Mouse (Mus musculus) forebrain, embryonic 10.5 days (tissue): Measurements from ENCODE around the gene Odf3l2. TPM values are rescaled to one million over a fixed set of nuclear protein-coding genes. Genes with fewer than 3 reads are reported as not detected.

ENCODE experiments used
- DNase-seq: peaks from one replicate; pipeline ENCODE4 v3.0.0-alpha.2; 2017; ENCODE audit warnings: low spot score; ENCODE audit errors: extremely low spot score
- H3K27ac ChIP-seq: fragments of 300-500 bp; sonication (generic); 2 replicates; pipeline ENCODE4 v1.5.1; 2016; ENCODE audit warnings: mild to moderate bottlenecking
- H3K27me3 ChIP-seq: fragments of 300-500 bp; sonication (generic); 2 replicates; pipeline ENCODE4 v1.6.1; 2016; ENCODE audit warnings: mild to moderate bottlenecking; ENCODE audit not compliant: poor library complexity, severe bottlenecking
- H3K36me3 ChIP-seq: fragments of 300-500 bp; sonication (generic); replicated peaks from 2 replicates; pipeline ENCODE4 v1.6.1; 2016; ENCODE audit warnings: mild to moderate bottlenecking, moderate library complexity
- H3K4me1 ChIP-seq: fragments of 300-500 bp; sonication (generic); 2 replicates; pipeline ENCODE4 v1.6.1; 2016
- H3K4me3 ChIP-seq: fragments of 300-500 bp; sonication (generic); 2 replicates; pipeline ENCODE4 v1.5.1; 2016; ENCODE audit warnings: mild to moderate bottlenecking, moderate library complexity
- H3K9me3 ChIP-seq: fragments of 300-500 bp; sonication (generic); 2 replicates; pipeline ENCODE4 v1.6.1; 2016; ENCODE audit warnings: mild to moderate bottlenecking, moderate library complexity
- WGBS: fragments of 180-500 bp; shearing (Covaris S2); methylation state at CpG from one replicate; pipeline ENCODE4 v1.1.7; 2016; 5-methylcytosine and 5-hydroxymethylcytosine counted together
- polyA plus RNA-seq: library from polyadenylated mRNA; unstranded; fragments of >200 nt; fragmentation: Nextera tagmentation; extraction: Ambion mirVana; gene quantifications from 2 replicates; pipeline ENCODE4 v1.2.1, GENCODE M21; 2016

Odf3l2 gene
- not detected in 2 replicates for polyA plus RNA-seq

DNA sequence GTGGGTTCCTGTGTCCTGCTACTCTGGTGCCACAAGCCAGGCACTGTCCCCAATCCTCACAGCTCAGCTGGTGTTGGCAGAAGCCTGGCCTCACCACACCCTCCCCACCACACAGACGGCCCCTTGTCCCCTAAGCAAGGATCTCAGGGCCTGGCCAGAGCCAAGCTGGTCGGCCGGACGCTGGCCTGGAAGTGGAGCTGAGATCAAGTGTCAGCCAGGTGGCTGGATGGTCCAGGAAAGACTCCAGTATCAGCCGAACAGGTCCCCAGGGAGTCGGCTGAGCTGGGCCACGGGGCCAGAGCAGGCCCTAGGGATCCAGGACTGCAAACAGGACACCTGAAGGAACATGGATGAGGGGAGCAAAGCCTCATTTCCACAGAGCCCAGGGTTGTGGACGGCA lies at the start of gene Odf3l2:
Gene Odf3l2, minus strand, starts transcription at position 28 of the 400 bp plus-strand sequence.
- 76% methylated on average over 8 of the region's 8 CpGs for WGBS
- Histone ChIP-seq H3K36me3 (no peaks in the 10 kb centered on the region), H3K4me3 (no peak within 1 kb of the TSS), H3K4me1 (no peaks in the 10 kb centered on the region), H3K9me3 (no peaks in the 10 kb centered on the region), H3K27me3 (0 out of 2 replicates have a peak, but pooled peaks cover under 1% of the 10 kb centered on the region), H3K27ac (no peak within 1 kb of the TSS)
- no peak for DNase-seq

DNA sequence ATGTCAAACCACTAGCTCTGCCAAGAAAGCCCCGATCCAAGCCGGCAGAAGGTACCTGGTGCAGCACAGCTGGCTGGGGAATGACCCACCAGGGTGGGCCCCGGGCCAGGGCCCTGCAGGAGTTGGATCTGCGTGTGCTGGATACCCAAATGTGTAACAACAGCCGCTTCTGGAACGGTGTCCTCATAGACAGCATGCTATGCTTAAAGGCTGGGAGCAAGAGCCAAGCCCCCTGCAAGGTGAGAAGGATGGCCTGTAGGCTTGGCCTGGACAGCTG lies 48.8 kb upstream of the Odf3l2 start:
- 89% methylated on average over 6 of the region's 6 CpGs for WGBS
- Histone ChIP-seq H3K4me3 (no peak overlapping the region), H3K4me1 (peaks cover 15% of the 10 kb centered on the region), H3K36me3 (peaks cover 13% of the 10 kb centered on the region), H3K27ac (no peak overlapping the region), H3K27me3 (no peaks in the 10 kb centered on the region), H3K9me3 (peaks cover 7% of the 10 kb centered on the region)
- no peak for DNase-seq

DNA sequence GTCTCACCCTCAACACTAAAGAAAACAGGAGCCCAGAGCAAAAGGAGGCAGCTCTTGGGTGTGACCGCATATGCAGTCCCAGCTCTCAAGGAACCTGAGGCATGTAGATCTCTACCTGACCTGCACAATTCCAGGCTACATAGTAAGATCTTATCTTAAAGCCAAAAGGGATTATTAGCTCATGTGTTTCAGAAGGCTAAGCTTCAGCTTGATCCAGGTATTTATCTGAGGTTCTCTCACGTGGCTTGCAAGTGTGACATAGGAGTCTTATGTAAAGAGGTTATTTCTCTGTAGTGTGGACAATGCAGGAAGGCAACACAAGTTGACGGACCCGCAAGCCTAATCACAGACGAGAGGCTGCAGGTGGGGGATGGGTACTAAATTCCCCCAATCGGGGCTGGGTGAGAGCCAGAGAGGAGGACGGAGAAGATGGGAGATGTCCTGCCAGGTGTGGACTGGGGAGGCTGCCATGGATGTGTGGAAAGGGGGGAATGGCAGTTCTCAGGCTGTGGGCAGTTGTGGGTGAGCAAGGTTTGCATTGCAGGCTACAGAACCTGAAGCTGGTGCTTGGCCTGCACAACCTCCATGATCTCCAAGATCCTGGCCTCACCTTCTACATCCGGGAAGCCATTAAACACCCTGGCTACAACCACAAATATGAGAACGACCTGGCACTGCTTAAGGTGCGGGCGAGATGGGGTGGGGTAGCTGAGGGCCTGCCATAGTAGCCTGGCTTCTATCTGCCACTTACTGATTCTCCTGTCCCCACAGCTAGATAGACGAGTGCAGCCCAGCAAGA lies 48.2 kb upstream of the Odf3l2 start:
- no peak overlapping the region for H3K4me3 ChIP-seq
- H3K27me3 ChIP-seq = no peaks in the 10 kb centered on the region
- H3K36me3 ChIP-seq = peaks cover 18% of the 10 kb centered on the region
- no peak for DNase-seq
- H3K9me3 ChIP-seq = peaks cover 7% of the 10 kb centered on the region
- WGBS = 80% methylated on average over 12 of the region's 12 CpGs
- H3K4me1 ChIP-seq = peaks cover 15% of the 10 kb centered on the region
- no peak overlapping the region; the same call in 1 of the 2 replicates for H3K27ac ChIP-seq

DNA sequence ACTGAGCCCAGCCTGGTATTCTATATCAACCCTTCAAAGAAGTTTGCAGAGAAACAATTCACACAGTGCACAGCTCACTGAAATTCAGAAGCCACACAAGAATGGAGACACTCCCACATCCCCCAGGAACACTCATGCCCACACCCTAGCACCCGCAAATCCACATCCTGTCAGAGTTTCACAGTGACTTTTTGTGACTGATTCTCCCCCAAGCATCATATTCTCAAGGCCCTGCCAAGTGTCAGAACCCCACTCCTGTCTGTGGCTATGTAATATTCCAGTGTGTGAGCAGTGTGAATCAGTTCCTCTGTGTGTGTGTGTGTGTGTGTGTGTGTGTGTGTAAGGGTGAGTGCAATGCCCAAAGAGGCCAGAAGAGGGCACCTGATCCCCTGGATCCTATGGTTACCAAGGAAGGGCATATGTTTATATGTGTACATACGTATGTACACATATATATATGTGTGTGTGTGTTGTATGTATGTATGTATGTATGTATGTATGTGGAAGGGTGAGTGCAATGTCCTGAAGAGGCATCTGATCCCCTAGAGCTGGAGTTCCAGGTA lies 46.5 kb upstream of the Odf3l2 start:
- no peak overlapping the region for H3K27ac ChIP-seq
- peaks cover 15% of the 10 kb centered on the region for H3K4me1 ChIP-seq
- DNase-seq = no peak
- H3K27me3 ChIP-seq = no peaks in the 10 kb centered on the region
- peaks cover 7% of the 10 kb centered on the region for H3K9me3 ChIP-seq
- no peak overlapping the region for H3K4me3 ChIP-seq
- peaks cover 35% of the 10 kb centered on the region for H3K36me3 ChIP-seq
- WGBS = 98% methylated on average over 2 of the region's 2 CpGs

DNA sequence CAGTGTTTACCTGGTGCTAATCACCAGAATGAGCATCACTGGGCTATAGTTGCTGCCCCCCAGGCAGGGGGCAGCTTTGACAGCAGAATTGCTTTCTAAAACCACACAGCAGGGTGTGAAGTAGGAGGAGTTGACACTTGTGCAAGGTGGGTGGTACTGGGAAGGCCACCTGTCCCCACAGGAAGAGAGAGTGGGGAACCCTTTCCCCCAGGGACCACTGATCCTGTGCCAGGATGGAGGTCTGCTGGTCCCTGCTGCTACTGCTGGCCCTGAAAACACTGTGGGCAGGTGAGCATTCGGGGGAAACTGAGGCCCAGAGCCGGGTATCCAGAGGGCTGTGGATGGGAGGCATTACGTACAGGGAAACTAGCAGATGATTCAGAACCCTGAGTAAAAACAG lies 43.6 kb upstream of the Odf3l2 start:
- Histone ChIP-seq H3K27me3 (no peaks in the 10 kb centered on the region), H3K4me3 (no peak overlapping the region), H3K36me3 (peaks cover 64% of the 10 kb centered on the region), H3K9me3 (peaks cover 7% of the 10 kb centered on the region), H3K4me1 (peaks cover 4% of the 10 kb centered on the region), H3K27ac (no peak overlapping the region)
- no peak for DNase-seq
- WGBS = 93% methylated on average over 3 of the region's 3 CpGs

DNA sequence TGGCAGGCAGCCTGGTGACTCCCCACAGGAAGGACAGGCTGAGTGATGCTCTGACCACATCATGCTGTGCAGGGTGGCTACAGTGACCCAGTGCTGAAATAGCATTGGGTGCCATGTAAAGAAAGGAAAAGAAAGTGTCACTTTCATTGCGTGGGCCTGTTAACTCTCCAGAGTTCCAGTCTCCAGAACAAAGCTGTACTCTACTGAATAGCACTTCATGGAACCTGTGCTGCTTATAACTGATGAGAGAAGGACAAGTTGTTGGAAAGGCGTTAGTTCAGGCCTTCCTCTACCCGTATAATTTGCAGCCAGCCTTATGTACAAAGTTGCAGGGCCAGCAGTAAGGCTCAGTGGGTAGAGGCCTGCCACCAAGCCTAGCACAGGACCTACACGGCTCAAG lies 43.2 kb upstream of the Odf3l2 start, which contains the start of gene Gzmm:
Gene Gzmm, plus strand, starts transcription at position 301 of the 400 bp plus-strand sequence.
- WGBS = 89% methylated on average over 4 of the region's 4 CpGs
- peaks cover 69% of the 10 kb centered on the region for H3K36me3 ChIP-seq
- H3K4me1 ChIP-seq = peaks cover 9% of the 10 kb centered on the region
- no peak within 1 kb of the TSS for H3K4me3 ChIP-seq
- no peaks in the 10 kb centered on the region for H3K27me3 ChIP-seq
- peaks cover 7% of the 10 kb centered on the region for H3K9me3 ChIP-seq
- H3K27ac ChIP-seq = no peak within 1 kb of the TSS
- DNase-seq = no peak

DNA sequence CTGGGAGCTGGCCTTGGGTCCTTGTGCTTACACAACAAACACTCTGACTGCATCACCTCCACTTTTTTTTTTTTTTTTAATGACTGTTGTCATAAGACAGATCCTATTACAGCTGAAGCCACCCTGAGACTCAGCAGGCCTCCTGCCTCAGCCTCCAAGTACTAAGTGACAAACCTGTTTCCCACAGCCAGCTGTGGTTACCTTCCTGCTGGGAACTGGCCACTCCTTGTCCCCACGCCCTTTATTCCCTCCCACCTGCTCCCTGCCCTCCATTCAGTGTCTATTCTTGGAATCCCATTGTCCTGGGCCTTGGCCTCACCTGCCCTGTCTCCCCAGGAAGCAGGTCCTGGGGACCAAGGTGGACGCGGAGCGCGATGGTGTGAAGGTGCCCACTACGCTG lies 42.0 kb upstream of the Odf3l2 start:
- 98% methylated on average over 6 of the region's 6 CpGs for WGBS
- Histone ChIP-seq H3K9me3 (peaks cover 7% of the 10 kb centered on the region), H3K27ac (no peak overlapping the region), H3K27me3 (no peaks in the 10 kb centered on the region), H3K36me3 (peaks cover 69% of the 10 kb centered on the region), H3K4me1 (peaks cover 19% of the 10 kb centered on the region), H3K4me3 (no peak overlapping the region)
- no peak for DNase-seq

DNA sequence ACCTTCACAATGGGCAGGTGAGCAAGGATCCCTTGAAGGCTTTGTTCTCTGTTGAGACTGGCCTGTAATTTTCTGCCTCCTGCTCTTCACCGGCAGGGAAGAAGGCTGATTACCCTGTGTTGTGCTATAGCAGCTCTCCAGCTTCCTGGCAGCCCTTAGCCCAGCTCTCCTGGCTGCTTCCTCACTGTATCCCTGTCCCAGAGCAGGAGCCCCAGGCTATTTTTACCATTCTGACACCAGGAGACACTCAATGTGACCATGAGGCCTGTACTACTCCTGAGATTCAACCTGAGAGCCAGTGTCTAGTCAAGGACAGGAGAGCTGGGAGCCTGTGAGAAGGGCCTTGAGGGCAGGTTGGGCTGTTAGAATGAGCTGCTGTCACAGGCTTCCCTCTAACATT lies 41.2 kb upstream of the Odf3l2 start:
- Histone ChIP-seq H3K36me3 (peaks cover 64% of the 10 kb centered on the region), H3K9me3 (peaks cover under 1% of the 10 kb centered on the region; the same call in 1 of the 2 replicates), H3K27ac (no peak overlapping the region), H3K27me3 (no peaks in the 10 kb centered on the region), H3K4me3 (no peak overlapping the region), H3K4me1 (peaks cover 22% of the 10 kb centered on the region)
- no peak for DNase-seq
- WGBS = 96% methylated on average over 1 of the region's 1 CpGs

DNA sequence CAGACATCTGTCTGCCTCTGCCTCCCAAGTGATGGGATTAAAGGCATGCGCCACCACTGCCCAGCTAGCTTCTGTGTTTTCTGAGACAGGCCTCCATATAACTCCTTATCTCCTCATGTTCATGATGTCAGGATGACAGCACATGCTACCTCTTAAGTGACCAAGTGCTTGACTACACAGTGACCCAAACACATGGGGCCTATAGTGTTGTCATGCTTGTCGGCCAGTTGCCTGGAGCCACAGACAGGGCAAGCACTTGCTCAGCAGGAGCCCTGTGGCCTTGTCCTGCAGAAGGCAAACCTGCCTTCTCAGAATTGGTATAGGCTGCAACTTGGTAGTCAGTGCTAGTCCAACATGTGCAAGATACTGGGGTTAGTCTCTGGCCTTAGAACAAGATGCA lies 40.7 kb upstream of the Odf3l2 start:
- H3K4me1 ChIP-seq = peaks cover 26% of the 10 kb centered on the region
- no peak for DNase-seq
- H3K36me3 ChIP-seq = peaks cover 64% of the 10 kb centered on the region
- no peaks in the 10 kb centered on the region for H3K27me3 ChIP-seq
- no peaks in the 10 kb centered on the region for H3K9me3 ChIP-seq
- H3K4me3 ChIP-seq = no peak overlapping the region
- 92% methylated on average over 2 of the region's 2 CpGs for WGBS
- no peak overlapping the region for H3K27ac ChIP-seq

DNA sequence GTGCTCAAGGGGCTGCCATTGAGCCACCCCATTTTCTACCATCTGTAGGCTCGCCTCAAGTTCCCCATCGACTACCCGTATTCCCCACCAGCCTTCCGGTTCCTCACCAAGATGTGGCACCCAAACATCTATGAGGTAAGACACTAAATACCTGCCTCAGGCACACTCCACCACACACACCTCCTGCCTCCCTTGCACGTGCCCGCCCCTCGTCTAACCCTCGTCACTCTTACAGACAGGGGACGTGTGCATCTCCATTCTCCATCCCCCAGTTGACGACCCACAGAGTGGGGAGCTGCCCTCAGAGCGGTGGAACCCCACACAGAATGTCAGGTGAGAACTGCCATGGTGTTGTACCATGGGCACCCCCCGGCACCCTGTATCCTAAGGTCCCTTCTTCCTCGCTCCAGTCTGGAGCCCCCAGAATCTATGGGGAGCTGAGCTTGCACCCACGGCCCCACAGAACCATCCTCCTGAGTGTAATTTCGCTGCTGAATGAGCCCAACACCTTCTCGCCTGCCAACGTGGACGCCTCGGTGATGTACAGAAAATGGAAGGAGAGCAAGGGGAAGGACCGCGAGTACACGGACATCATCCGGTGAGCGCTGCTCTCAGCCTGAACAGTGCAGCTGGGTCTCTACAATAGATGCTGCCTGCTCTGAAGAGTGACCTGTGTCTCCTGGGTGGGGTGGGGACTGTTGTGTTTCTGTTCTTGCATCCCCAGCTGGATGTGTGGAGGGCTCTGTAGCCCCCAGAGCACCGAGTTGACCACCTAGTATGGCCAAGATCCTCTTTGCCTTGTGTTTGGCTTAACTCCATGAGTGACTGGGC lies 39.4 kb upstream of the Odf3l2 start:
- no peak for DNase-seq
- Histone ChIP-seq H3K4me1 (peaks cover 36% of the 10 kb centered on the region), H3K4me3 (no peak overlapping the region), H3K9me3 (no peaks in the 10 kb centered on the region), H3K36me3 (peaks cover 62% of the 10 kb centered on the region), H3K27me3 (no peaks in the 10 kb centered on the region), H3K27ac (no peak overlapping the region)
- 95% methylated on average over 25 of the region's 25 CpGs for WGBS

DNA sequence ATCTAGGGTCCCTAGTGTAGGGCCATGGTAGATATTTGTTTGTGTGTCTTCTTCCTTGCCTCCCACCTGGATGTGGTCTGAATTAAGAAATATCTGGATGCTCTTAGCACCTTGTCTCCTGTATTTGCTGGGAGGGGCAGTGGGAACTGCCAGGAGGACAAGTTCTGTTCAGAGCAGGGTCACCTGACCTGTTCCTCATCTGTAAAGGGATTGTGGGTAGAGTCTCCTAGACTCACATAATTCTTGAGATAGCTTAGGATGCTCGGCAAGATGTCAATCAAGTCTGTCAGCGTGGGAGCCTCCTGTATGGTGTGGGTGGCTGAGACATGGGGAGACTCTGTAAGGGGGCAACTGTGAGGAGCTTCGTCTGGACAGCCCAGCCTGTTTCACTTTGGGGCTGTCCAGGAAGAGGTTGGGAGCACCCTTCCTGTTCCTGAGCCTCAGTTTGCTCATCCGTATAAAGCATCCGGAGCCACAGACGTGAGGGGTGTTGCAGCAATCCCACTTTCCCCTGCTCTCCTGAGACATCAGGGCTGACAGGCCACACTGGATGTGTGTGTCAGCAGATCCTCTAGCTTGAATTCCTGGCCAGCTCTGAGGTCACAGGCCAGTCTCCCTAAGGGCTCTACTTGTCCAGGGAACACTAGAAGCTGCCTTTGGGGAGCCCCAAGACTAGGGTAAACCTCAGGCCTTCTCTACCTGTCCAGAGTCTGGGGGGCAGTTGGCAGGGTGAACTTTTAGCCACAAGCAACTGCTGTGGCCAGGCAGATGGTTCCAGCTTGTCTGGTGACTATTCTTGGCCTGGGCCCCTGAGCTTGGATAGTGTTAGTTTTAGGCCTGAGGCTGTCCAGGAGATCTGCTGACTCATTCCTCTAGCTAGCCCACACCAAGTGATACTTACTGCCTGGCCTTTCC lies 38.4 kb upstream of the Odf3l2 start:
- Histone ChIP-seq H3K27me3 (no peaks in the 10 kb centered on the region), H3K9me3 (no peaks in the 10 kb centered on the region), H3K27ac (no peak overlapping the region), H3K4me1 (peaks cover 36% of the 10 kb centered on the region), H3K4me3 (peak overlapping the region; percentile 95), H3K36me3 (peaks cover 53% of the 10 kb centered on the region)
- 88% methylated on average over 6 of the region's 6 CpGs for WGBS
- no peak for DNase-seq

DNA sequence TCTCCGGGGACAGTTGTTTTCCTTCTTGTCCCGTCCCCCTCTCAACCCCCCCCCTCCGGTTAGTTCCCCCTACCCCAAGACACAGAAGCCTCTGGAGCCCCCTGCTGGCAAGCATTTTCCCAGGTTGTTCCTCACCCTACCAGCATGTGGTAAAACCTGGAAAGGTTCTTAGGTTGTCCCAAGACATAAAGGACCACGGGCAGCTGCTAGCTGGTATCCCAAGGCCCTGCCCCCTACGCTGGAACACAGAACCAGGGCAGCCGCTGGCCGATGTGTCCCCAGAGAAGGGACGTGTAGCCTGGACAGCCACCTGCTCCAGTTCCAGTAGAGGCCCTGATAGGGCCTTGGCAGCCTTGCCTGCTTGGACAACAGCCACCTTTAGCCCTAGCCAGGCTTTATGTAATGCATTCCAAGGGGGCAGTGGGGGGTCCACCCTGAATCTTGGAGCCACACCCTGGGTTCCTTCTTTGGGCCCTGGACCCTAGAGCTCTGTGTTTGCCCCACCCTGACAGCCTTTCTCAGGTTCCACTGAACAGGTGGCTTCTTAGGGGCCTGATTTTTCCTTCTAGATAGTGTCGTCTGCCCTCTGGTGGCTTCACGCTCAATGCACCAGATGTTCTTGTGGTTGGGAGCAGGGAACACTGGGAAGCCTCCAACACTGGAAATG lies 37.5 kb upstream of the Odf3l2 start:
- Histone ChIP-seq H3K4me1 (peaks cover 36% of the 10 kb centered on the region), H3K27ac (peak overlapping the region; percentile 88), H3K9me3 (no peaks in the 10 kb centered on the region), H3K27me3 (no peaks in the 10 kb centered on the region), H3K4me3 (peak overlapping the region; percentile 95), H3K36me3 (peaks cover 44% of the 10 kb centered on the region)
- 9% methylated on average over 10 of the region's 10 CpGs for WGBS
- DNase-seq = no peak
